Mouse (Mus musculus) brain, adult 2 months (tissue): ENCODE measurements around the gene Eif2ak4.

Experiments used
- DNase-seq: peaks from one replicate; pipeline ENCODE4 v3.0.0; 2011; ENCODE audit warnings: low read depth, low spot score

Eif2ak4 gene

GRCm38 (mm10) chr2:118464450-118464849 is 76.0 kb downstream of the Eif2ak4 start:
- DNase-seq = no peak

GRCm38 (mm10) chr2:118465894-118466293 is 77.5 kb downstream of the Eif2ak4 start:
- DNase-seq = no peak

GRCm38 (mm10) chr2:118466601-118467000 is 78.2 kb downstream of the Eif2ak4 start:
- peak; percentile 61 for DNase-seq

DNA sequence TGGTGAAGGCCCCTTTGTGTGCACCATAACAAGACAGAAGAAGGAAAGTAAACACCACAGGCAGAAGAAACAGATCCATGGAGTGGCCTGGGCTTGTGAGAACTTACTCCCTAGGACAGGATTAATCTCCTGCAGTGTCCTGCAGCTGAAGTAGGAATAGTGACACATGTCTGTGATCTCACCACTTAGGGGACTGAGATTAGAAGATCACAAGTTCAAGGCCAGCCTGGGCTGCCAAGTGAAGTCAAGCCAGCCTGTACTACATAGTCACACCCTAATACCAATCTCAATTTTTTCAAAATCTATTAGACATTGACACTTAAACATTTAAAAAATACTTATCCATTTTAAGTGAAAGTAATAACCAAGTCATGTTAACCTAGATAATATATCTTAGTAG is 79.9 kb downstream of the Eif2ak4 start:
- DNase-seq = no peak

DNA sequence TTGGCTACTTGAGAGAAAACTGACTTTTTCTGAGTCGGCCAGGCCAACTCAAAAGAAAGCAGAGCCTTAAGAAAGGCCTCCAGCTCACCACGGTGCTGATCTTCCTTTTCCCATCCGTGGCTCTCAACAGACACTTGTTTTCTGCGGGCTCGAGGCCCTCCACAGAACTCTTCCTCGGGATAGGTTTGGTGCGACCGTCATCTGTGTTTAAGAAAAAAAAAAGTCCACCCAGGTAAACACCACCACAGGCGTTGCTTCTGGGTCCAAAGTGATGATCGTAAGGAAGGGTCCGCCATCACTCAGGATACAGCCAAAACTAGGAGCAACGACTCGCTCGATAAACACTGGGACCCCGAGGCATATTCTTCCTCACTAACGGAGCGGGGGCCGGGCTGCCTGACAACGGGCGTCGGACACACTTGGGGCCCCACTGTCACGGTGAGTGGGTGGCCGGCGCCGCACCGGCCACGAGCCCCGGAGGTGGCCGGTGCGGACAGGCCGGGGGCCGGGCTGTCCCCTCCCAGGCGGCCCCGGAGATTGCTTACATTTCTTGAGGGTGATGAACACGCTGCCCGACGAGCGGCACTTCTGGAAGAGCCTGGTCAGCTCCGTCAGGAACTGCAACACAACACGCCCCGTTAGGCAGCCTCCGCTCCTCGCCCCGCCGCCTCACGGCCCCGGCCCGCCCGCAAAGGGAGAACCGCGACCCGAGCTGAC is 90.6 kb downstream of the Eif2ak4 start:
- DNase-seq = no peak

DNA sequence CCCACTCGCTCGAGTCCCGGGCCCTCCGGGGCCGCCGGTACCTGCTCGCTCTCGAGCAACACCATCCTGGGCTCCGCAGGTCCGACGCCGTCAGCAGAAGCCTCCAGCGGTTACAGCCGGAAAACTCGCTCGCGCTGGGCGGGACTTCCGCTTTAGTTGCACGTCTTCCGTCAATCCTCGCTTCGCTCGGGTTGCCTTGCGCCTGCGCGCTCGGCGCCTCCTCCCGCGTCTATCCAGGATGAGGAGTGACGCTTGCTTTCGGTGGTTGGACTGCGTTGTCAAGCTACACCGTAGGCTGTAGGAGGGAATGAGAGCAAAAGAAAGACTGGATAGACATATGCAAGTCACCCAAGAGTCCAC is 91.1 kb downstream of the Eif2ak4 start, which contains the start of gene Srp14:
Srp14 (minus strand) TSS at position 162 of the 360 bp plus-strand sequence.
- peak; percentile 98 for DNase-seq

- DNase-seq = no peak
Observed at GRCm38 (mm10) chr2:118480886-118481285, 92.5 kb downstream of the Eif2ak4 start.

DNA sequence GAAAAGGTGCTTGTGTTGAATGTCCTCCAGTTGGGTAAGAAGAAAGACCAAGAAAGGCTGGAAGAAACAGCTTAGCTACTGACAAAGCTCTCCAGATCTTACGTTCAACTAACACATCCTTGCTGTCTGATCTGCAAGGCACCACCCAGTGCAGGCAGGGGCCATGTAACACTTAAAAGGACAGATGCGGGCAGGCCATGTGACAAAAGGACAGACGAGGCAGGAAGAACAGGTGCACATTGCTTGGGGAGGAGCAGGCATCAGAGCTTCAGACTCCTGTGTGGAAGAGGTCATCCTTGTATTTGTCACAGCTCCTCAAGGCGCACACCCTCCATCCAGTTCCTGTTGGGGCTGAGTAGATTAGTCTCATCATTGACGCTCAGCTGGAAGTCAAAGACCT is 94.6 kb downstream of the Eif2ak4 start:
- DNase-seq = no peak

- peak; percentile 59 for DNase-seq
Observed at GRCm38 (mm10) chr2:118484386-118484898, 96.0 kb downstream of the Eif2ak4 start.

DNA sequence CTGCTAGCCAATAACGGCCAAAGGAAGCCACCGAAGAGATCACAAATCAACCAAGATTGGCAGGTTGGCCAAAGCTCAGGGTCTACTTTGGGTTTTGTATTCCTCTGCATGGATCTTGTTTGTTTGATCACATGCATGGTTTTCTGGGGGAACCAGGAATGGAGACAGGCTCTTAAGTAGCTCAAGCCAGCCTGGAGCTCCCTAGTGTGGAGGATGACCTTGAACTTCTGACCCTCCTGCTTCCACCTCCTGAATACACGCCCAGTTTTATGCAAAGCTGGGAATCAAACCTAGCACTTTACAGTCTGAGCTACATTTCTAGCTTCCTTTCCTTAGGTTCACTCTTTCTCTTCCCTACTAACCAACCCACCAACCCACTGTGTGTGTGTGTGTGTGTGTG is 97.0 kb downstream of the Eif2ak4 start:
- DNase-seq = no peak

DNA sequence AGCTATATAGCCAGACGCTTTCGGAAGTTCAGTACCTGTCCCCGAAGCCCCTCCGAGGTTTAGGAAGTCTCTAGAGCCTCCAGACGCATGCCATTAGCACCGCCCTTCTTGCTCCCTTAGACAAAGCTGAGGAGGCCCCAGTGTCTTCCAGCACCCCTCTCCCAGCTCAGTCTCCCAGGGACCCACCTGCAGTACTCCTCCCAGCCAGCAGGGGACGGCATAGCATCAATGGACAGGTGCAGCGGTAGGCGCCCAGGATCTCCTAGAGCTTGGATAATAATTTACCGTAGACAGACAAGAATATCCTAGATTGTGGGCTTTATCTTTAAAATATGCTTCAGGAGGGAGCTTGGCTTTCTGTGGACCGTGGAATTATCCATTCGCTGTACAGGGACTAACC is 98.5 kb downstream of the Eif2ak4 start:
- peak; percentile 63 for DNase-seq

GRCm38 (mm10) chr2:118487806-118488205 is 99.4 kb downstream of the Eif2ak4 start:
- DNase-seq = peak; percentile 31

DNA sequence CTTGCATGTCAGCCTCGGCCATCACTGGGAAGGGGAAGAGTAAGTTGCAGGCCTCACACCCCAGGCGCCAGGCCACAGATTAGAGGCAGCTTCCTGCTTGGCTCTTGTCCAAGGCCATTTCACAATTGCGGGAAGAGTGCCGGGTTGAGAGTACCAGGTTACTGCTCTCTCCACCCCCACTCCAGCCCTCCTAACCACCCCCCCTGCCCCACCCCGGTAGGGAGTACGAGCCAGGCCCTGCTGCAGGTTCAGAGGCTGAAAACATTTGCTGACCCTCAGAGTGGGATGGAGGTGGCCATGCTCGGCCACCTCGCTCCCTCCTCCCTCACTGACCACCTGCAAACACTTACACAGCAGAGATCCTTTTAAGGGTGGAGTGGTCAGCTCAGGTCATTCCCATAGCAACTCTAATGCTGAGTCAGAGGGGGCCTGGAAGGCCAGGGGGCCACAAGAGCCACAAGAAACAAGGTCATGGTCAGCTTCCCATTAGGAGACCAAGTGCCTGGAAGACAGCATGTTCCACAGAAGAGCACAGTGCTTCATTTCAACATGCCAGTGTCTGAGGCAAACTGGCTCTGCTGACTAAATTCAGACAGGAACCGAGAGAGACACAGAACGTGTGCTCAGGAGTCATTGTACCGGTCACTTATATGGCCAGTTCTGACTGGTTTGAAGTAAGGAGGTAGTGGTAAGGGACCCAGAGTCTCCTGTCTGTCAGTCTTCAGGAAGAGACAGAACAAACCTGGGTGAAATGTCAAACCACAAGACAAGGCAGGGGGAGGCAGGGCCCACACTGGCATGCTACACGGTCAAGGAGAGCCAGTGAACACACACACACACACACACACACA is 102.0 kb downstream of the Eif2ak4 start:
- DNase-seq = peak; percentile 40

GRCm38 (mm10) chr2:118491281-118491731 is 102.9 kb downstream of the Eif2ak4 start:
- peak; percentile 31 for DNase-seq

DNA sequence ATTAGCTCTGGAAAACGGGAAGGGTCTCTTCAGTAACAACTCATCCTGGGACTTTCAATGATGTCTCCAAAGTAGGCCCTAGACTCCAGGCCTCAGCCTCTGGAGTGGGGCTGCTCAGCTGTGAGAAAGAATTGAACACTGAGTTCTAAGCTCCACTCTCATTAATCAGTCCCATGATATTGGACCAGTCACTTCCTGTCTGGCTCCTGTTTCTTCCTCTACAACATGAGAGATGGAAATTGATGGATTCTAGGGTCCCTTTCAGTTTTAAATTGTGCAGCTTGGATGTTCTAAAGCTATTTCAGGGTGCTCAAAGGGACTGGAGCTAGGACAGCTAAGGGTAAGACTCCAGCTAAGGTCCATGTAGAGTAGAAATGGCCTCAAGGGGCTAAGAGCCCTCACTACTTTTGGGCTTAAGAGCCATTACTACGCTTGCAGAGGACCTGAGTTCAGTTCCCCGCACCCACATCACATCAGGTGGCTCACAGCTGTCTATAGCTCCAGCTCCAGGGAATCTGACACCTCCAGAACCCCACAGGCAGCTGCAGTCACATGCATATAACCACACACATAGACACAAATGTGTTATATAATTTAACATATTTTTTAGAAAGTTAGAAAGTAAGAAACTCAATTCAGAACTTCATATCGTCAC is 103.5 kb downstream of the Eif2ak4 start:
- DNase-seq = no peak

- DNase-seq = no peak
Observed at GRCm38 (mm10) chr2:118495024-118495423, 106.6 kb downstream of the Eif2ak4 start.

DNA sequence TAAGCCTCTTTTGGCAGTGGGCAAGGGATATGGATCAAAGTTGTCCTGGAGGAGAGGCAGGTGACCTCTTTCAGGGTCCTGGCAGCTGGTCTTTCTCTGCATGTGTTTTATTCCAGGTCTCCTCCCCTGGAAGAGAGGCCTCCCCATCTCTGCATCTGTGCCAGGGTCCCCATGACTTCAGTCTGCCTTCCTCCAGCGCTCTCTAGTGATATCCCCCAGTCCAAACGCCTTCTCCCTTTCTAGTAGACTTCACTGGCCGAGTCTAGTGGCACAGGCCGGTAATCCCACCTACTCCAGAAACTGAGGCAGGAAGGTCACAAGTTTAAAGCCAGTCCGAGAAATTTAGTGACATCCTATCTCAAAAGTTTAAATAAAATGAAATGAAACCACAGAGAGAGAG is 109.5 kb downstream of the Eif2ak4 start:
- no peak for DNase-seq

GRCm38 (mm10) chr2:118498476-118498875 is 110.1 kb downstream of the Eif2ak4 start:
- no peak for DNase-seq

- peak; percentile 60 for DNase-seq
Observed at GRCm38 (mm10) chr2:118499135-118499961, 110.9 kb downstream of the Eif2ak4 start.

GRCm38 (mm10) chr2:118500191-118500590 is 111.8 kb downstream of the Eif2ak4 start:
- DNase-seq = no peak

DNA sequence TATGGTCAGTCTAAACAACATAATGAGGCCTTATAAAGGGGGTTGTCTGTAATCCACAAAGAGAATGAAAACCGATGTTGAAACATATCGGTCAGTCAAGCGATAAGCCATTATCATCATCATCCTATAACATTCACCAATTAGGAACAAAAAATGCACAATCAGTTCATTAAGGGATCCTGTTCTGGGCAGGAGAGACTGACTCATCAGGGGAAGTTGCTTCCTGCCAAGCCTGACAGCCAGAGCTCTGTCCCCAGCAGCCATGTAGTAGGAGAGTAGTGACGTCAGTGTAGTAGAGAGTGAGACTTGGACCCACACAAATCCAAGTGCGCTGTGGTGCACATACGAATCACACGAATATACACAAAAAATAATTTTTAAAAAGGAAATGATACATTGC is 118.7 kb downstream of the Eif2ak4 start:
- peak; percentile 20 for DNase-seq
